Mouse (Mus musculus) left cerebral cortex, postnatal 36 days (tissue): ENCODE measurements around the gene Adgre5. TPM values are rescaled to one million over a fixed set of nuclear protein-coding genes. Genes with fewer than 3 reads are reported as not detected.

Source experiments
- DNase-seq, 2 experiments: peaks; one replicate each; pipeline ENCODE4 v3.0.0; 2021 to 2022; ENCODE audit warnings: low spot score in 2 of 2, mixed read lengths in 1 of 2
- intact Hi-C: fragments of 180-260 bp; cut with DNase I; formaldehyde crosslinking; loops from one replicate; pipeline ENCODE4 v1.15.1; 2025
- total RNA-seq, 2 experiments: library from RNA; stranded (reverse); gene quantifications; 2 replicates each; pipeline ENCODE4 v1.2.3; 2021

Adgre5 gene
- total RNA-seq, 2 experiments from 2014 or later: 6.0 to 10.8 TPM

GRCm38 (mm10) chr8:83757084-83757607 lies 16.0 kb upstream of the Adgre5 start:
- DNase-seq: no peak
- intact Hi-C loops: no loop called here

GRCm38 (mm10) chr8:83756273-83756672 lies 15.1 kb upstream of the Adgre5 start:
- intact Hi-C loops: no loop called here
- DNase-seq: no peak

- DNase-seq: no peak
- intact Hi-C loops: no loop called here
These were observed 13.0 kb upstream of the Adgre5 start for GRCm38 (mm10) chr8:83754149-83754548.

- intact Hi-C loops: no loop called here
- no peak for DNase-seq
These were observed 8.1 kb upstream of the Adgre5 start for GRCm38 (mm10) chr8:83749265-83749664.

- DNase-seq: no peak
- intact Hi-C loops: no loop called here
These were observed 7.6 kb upstream of the Adgre5 start for GRCm38 (mm10) chr8:83748708-83749107.

- DNase-seq: peak; percentile 35 to 44
- intact Hi-C loops: no loop called here
These were observed 6.7 kb upstream of the Adgre5 start for GRCm38 (mm10) chr8:83747661-83748346.

GRCm38 (mm10) chr8:83744070-83744469 lies 2.9 kb upstream of the Adgre5 start:
- intact Hi-C loops: no loop called here
- no peak for DNase-seq

GRCm38 (mm10) chr8:83742968-83743367 lies 1.8 kb upstream of the Adgre5 start:
- intact Hi-C loops: no loop called here
- no peak for DNase-seq

- no peak for DNase-seq
- intact Hi-C loops: no loop called here
These were observed 926 bp upstream of the Adgre5 start for GRCm38 (mm10) chr8:83741849-83742655.

GRCm38 (mm10) chr8:83740586-83740975 lies 545 bp downstream of the Adgre5 start:
- intact Hi-C loops: no loop called here
- no peak for DNase-seq

GRCm38 (mm10) chr8:83739711-83740468 lies 1.2 kb downstream of the Adgre5 start:
- no peak for DNase-seq
- intact Hi-C loops: no loop called here

GRCm38 (mm10) chr8:83738949-83739710 lies 2.0 kb downstream of the Adgre5 start:
- no peak for DNase-seq
- intact Hi-C loops: no loop called here

GRCm38 (mm10) chr8:83737852-83738562 lies 3.1 kb downstream of the Adgre5 start:
- no peak for DNase-seq
- intact Hi-C loops: no loop called here

GRCm38 (mm10) chr8:83737346-83737745 lies 3.8 kb downstream of the Adgre5 start:
- DNase-seq: no peak
- intact Hi-C loops: no loop called here

GRCm38 (mm10) chr8:83736681-83737080 lies 4.4 kb downstream of the Adgre5 start:
- intact Hi-C loops: no loop called here
- no peak for DNase-seq

GRCm38 (mm10) chr8:83732919-83733318 lies 8.2 kb downstream of the Adgre5 start:
- no peak for DNase-seq
- intact Hi-C loops: no loop called here

GRCm38 (mm10) chr8:83731906-83732305 lies 9.2 kb downstream of the Adgre5 start:
- no peak for DNase-seq
- intact Hi-C loops: no loop called here

GRCm38 (mm10) chr8:83729009-83729807 lies 11.9 kb downstream of the Adgre5 start:
- no peak for DNase-seq
- intact Hi-C loops: loop anchor here (5.0 to 10.0 kb wide), 3 partner anchors 43 to 226 kb away; partner anchors contain the start of genes Asf1b and Gm10644
